Mouse (Mus musculus): Measurements from ENCODE around the gene Tnfsf14. TPM values are rescaled to one million over a fixed set of nuclear protein-coding genes. Genes with fewer than 3 reads are reported as not detected.

Gene Tnfsf14
- total RNA-seq, 2 experiments from 2014 or later, result 0.36 TPM; not detected in 1

GRCm38 (mm10) chr17:57201841-57202724 is 8.1 kb upstream of the Tnfsf14 start:
- no peak for DNase-seq

- DNase-seq, result no peak
Measured at GRCm38 (mm10) chr17:57198252-57198651, 4.3 kb upstream of the Tnfsf14 start.

DNA sequence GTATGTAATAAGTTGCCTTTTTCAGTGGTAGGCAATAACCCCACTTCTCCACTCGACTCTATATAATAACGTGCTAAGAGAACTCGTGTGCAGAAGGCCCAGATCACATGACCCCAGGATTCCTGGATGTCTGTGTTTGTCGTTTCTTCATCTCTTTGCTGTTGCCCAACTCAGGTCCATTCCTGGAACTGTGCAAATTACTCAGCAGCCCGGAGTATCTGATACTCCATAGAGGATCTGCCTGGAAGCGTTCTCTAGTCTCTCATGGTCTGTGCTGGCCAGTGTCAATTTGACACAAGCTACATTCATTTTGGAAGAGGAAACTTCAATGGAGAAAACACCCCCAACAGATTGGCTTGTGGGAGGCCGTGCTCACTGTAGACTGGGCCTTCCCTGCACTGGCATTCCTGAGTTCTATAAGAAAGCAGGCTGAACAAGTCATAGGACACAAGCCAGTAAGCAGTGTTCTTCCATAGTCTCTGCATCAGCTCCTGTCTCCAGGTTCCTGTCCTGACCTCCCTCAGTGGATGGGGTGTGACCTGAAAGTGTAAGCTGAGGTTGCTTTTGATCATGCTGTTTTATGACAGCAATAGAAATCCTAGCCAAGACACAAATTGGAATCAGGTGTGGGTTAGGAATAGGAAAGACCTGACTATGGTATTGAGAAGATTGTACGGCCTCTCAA is 1.5 kb upstream of the Tnfsf14 start:
- DNase-seq, result no peak

- no peak for DNase-seq
Measured at GRCm38 (mm10) chr17:57194771-57195170, 794 bp upstream of the Tnfsf14 start.

DNA sequence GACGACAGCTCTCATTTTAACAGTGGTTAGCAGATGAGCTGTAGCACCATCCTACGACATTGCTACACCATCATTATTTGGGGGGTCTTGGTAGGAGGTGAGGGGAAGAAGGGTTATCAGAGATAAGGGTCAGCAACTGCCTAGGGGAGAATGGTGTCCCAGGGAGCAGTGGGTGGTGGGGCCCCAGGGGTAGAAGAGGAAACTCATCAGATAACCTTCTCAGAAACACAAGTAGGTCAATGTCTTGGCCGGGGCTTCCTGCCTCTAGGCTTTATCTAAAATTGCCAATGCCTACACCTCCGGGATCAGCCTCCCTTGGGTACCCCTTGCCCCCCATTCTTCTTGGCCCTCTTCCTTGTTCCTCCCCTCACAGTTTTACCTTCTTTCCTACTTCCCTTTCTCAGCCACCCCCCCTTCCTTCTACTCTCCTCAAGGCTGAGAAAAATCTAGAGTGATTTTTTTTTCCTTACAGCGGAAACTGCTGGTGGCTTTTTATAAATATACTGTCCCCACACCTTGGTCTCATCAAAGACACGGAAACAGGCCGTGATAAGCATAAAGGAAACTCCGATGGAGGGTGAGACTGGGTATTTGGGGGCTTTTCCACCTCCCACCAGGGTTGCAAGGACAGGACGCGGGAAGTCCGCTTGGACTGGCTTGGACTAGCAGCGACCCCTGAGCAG is 5.3 kb downstream of the Tnfsf14 start:
- no peak for DNase-seq

DNA sequence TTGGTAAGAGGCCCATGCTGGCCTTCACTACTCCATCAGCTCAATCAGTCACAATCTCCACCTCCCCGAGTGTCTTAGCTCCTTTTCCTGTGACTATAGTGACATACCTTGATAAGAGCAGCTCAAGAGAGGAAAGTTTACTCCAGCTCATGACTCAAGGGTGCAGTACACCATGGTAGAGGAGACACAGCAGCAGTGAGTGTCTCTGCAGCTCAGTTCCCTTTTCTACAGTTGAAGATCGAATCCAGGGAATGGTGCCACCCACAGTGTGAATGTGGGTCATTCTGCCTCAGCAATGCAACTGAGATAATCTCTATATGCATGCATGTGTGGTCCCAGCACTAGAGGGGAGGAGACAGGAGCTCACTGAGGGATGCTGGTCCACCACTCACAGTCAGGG is 8.3 kb downstream of the Tnfsf14 start:
- DNase-seq, result no peak

- DNase-seq, result no peak
Measured at GRCm38 (mm10) chr17:57182871-57183270, 11.1 kb downstream of the Tnfsf14 start.

- peak in 1 of 2 experiments; percentile 39 for DNase-seq
Measured at GRCm38 (mm10) chr17:57180363-57180762, 13.6 kb downstream of the Tnfsf14 start.

GRCm38 (mm10) chr17:57173351-57173750 is 20.6 kb downstream of the Tnfsf14 start:
- no peak for DNase-seq

DNA sequence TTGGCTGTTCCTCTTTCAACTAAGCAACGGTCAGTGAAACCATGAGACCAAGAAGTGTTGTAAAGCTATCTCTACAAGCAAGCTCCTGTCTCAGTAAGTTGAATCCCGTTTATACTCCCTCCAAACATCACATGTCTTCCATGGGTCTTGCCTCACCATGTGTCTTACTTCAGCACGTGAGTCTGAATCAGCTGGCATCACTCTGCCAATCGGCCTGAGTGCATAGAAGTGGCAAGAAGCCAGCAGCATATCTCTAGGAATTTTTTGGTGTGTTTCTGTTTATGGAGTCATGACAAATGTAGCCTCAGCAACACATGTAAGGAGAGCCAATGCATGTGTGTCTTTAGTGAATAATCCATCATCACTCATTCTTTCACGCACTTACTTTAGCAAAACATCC is 21.6 kb downstream of the Tnfsf14 start:
- no peak for DNase-seq

DNA sequence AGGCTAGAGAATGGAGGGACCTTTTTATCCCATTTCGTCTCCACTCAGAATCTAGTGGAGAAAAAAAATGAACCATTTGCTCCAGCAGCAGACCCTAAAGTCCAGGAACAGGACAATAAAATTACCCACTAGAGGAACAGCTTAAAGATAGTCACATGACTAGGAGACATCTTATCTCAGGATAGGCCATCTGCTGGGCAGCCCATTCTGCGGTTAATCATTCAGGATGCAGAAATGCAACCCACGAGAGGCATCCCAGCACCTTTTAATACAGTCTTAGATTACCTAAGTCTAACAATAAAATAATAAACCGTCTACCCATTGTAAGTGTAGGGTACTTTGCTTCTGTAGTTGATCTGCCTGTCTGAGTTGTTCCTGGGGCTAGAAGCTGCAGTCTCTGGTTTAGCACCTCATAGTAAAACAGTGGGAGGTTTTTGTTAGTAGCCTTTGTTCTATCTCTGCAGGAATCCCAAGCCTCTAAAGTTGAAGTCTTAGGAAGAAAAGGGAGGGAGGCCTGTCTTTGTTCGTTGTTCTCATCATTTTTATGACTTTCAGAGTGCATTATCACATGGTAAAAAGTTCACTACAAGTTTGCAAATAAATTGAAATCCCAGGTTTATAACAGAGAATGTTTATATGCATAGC is 23.2 kb downstream of the Tnfsf14 start:
- no peak for DNase-seq

GRCm38 (mm10) chr17:57166800-57167791 is 26.9 kb downstream of the Tnfsf14 start:
- DNase-seq, result peak; percentile 81 to 94

DNA sequence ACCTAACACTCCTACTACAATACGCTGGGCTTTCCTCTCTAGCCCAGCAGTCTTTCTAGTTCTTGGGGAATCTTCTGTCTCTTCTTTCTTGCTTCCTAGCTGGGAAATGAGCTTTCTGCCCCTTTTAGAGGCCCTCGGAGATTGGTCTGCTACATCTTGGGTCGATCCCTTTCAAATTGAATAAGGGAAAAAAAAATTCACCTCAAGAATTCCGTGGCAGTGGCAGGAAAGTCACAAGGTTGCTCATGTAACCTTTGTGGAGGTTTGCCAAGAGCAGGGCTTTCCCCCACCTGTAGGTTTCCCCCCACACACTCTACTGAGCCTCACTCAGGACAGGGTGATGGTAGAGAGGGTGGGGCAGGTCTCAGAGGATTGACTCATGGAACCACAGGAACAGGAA is 40.2 kb downstream of the Tnfsf14 start:
- DNase-seq, result no peak

DNA sequence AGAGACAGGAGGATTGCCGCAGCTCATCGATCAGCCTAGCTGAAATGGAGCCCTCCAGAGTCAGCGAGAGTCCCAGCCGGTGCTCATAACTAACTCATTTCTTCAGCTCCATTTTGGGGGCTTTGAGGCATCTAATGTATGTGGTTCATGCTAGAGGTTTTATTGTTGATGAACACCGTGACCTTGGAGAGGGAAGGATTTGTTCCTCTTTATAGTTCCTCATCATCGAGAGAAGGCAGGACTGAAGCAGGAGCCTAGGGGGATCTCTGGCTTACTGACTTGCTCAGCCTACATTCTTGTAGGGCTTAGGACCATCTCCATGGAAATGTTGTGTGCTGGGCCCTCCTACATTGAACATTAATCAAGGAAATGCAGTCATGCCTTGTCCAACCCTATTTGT is 41.0 kb downstream of the Tnfsf14 start:
- no peak for DNase-seq

GRCm38 (mm10) chr17:57148994-57149803 is 44.8 kb downstream of the Tnfsf14 start, which contains the start of gene Cd70:
Gene Cd70 (minus strand): TSS chr17:57149777.
- DNase-seq, result no peak

GRCm38 (mm10) chr17:57148343-57148742 is 45.6 kb downstream of the Tnfsf14 start:
- no peak for DNase-seq

DNA sequence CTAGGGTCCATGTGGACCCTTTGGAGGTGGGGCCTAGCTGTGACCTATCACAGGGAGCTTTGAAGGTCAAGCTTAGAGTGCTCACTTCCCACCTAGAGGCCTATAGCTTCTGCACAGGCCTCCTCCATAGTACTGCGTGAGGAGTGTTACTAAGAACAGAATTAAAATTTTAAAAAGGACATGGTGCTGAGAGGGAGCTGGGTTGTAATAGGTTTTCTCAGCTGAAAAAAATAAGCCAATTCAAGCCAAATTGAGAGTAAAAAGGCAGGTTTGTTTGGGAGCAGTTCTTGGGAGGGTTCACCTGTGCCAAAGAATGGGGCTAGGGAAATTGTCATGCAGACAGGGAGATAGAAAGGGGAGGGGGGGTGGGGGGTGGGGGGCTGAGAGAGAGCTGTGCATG is 48.9 kb downstream of the Tnfsf14 start:
- DNase-seq, result no peak

GRCm38 (mm10) chr17:57143704-57144103 is 50.3 kb downstream of the Tnfsf14 start:
- DNase-seq, result no peak

DNA sequence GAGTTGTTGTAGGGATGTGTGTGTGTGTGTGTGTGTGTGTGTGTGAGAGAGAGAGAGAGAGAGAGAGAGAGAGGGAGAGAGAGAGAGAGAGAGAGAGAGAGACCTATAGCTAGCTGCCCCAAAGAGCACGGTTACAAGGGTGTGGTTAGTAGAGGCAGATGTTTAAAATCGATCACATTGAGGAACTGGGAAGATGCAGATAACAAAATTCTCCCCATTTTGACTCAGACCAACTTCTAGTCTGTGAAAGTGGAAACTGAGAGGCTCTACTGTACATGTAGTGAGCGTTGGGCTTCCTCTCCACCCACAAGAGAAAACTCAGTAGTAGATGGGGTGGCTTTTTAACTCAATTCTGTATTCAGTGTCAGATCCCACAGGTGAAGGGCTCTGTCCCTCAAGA is 54.3 kb downstream of the Tnfsf14 start:
- no peak for DNase-seq

All from heart, adult 18-20 months (tissue).